Mouse (Mus musculus): ENCODE data around the gene Map7d2. TPM values are rescaled to one million over a fixed set of nuclear protein-coding genes. Genes with fewer than 3 reads are reported as not detected.
"Not testable (repeated sequence)": the region's sequence is repeated elsewhere in the genome, so short reads cannot be mapped to it uniquely, and the experiment has no call there.

Gene Map7d2
- polyA plus RNA-seq, 1 experiment from 2014 or later: not detected

DNA sequence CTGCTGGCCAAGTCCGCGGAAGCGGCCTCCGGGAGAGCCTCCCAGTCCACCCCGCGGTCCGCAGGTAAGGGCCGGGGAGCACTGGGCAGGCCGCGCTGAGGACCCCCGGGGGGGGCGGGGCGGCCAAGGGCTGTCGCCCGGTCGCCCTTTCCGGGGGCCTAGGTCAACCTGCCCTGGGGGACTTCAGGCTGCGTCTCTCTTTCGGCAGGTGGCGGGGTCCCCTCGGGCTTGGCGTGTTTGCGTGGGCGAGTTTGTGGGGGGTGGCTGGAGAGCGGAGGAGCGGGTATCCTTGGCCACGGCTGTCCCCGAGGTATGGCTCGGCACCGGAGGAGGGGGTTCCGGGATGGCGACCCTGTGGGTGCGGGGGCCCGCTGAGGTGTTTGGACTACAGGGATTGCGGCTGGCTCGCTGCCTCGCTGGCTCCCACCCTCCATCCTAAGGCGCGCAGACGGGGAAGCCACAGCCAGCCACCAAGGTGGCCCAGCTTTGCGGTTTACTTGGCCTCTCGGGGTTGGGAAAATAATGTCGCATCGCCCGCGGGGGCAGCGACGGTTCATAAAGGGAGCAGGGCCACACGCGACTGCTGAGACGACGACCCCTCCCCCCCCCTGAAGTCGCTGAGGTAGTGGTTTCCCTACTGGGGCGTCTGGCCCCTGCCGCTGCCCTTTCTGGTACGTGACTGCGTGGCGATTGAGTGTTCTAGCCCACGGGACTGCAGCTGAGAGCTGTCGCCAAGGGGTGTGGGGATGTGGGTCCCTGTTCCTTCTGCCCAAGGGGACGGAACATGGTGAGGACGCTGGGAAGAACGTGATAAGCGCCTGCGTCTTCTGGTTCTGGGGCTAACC is 679 bp downstream of the Map7d2 start:
- no peaks in the 10 kb centered on the region for H3K36me3 ChIP-seq (ENCODE audit: control insufficient read depth, insufficient read depth)
- H3K9me3 ChIP-seq (replicated peaks; ENCODE audit: control insufficient read depth, low read length): no peaks in the 10 kb centered on the region
- peak overlapping the region; percentile 71 for H3K4me2 ChIP-seq (ENCODE audit: low read depth, low read length)
- H3K27me3 ChIP-seq (ENCODE audit: control insufficient read depth, insufficient read depth, low read depth, low read length): peaks cover 42% of the 10 kb centered on the region
- WGBS (ENCODE audit: insufficient replicate concordance): 15% methylated on average over 55 of the region's 65 CpGs
- H3K9ac ChIP-seq (ENCODE audit: low read depth, low read length): no peak overlapping the region
- no peak overlapping the region for H3K27ac ChIP-seq (ENCODE audit: low read length)
- no peaks in the 10 kb centered on the region for H3K4me1 ChIP-seq (ENCODE audit: control insufficient read depth, low read depth, low read length)
- peak overlapping the region; percentile 49 for H3K4me3 ChIP-seq (ENCODE audit: low read depth, low read length)
- no peak for ATAC-seq (ENCODE audit: low read depth)

DNA sequence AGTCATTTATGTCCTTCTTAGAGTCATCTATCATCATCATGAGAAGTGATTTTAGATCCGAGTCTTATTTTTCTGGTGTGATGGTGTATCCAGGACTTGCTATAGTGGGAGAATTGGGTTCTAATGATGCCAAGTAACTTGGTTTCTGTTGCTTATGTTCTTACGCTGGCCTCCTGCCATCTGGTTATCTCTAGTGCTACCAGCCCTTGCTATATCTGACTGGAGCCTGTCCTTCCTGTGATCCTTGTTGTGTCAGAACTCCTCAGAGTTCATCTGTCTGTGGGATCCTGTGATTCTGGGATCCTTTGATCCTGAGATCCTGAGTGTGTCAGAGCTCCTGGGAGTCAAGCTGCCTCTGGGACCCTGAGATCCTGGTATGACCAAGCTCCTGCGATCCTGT is 16.1 kb downstream of the Map7d2 start:
- not testable (repeated sequence) for H3K4me1 ChIP-seq (ENCODE audit: control insufficient read depth, low read depth, low read length); H3K36me3 ChIP-seq (ENCODE audit: control insufficient read depth, insufficient read depth); H3K27me3 ChIP-seq (ENCODE audit: control insufficient read depth, insufficient read depth, low read depth, low read length); H3K9me3 ChIP-seq (replicated peaks; ENCODE audit: control insufficient read depth, low read length); ATAC-seq (ENCODE audit: low read depth); H3K4me3 ChIP-seq (ENCODE audit: low read depth, low read length); H3K4me2 ChIP-seq (ENCODE audit: low read depth, low read length); H3K9ac ChIP-seq (ENCODE audit: low read depth, low read length); H3K27ac ChIP-seq (ENCODE audit: low read length)
- 47% methylated on average over 3 of the region's 3 CpGs for WGBS (ENCODE audit: insufficient replicate concordance)

DNA sequence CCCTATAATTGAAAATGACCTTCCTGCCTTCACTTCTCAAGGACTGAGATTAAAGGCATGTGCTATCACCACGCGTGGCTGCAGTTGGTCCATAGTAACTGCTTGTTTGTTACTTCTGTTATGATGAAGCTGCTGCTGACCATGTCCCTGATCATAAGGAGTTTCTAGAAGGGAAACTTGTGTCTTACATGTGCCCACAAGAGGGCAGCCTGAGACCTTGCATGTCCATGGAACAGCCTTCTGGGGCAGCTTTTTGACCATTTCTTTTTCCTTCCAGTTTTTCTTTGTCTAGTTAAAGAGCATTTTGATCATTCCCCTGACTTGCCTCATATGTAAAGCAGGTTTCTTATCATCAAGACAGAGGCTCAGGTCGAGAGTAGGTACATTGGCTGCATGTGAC is 27.8 kb downstream of the Map7d2 start:
- Histone ChIP-seq H3K4me1 (ENCODE audit: control insufficient read depth, low read depth, low read length) (no peaks in the 10 kb centered on the region), H3K27ac (ENCODE audit: low read length) (no peak overlapping the region), H3K27me3 (ENCODE audit: control insufficient read depth, insufficient read depth, low read depth, low read length) (no peaks in the 10 kb centered on the region), H3K4me2 (ENCODE audit: low read depth, low read length) (no peak overlapping the region), H3K9me3 (replicated peaks; ENCODE audit: control insufficient read depth, low read length) (no peaks in the 10 kb centered on the region; the same call in 1 of the 2 replicates), H3K36me3 (ENCODE audit: control insufficient read depth, insufficient read depth) (no peaks in the 10 kb centered on the region), H3K4me3 (ENCODE audit: low read depth, low read length) (no peak overlapping the region), H3K9ac (ENCODE audit: low read depth, low read length) (no peak overlapping the region)
- ATAC-seq (ENCODE audit: low read depth): no peak
- 14% methylated on average over 3 of the region's 3 CpGs for WGBS (ENCODE audit: insufficient replicate concordance)

DNA sequence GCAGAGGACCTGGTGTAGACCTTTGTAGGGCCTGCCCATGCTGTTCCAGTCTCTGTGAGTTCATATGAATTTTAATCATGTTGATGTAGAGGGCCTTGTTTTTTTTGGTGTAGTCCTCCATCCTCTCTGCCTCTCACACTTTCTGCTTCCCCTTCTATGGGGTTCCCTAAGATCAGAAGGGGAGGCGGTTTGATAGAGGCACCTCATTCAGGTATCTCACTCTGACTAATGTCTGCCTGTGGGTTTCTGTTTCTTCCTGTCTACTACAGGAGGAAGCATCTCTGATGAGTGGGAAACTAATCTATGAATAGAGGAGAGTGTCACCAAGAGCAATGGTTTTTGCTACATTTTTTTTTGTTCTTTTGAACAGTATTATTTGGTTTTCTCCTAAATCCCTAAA is 32.8 kb downstream of the Map7d2 start:
- no peak overlapping the region for H3K27ac ChIP-seq (ENCODE audit: low read length)
- no peaks in the 10 kb centered on the region for H3K36me3 ChIP-seq (ENCODE audit: control insufficient read depth, insufficient read depth)
- H3K4me2 ChIP-seq (ENCODE audit: low read depth, low read length): no peak overlapping the region
- H3K27me3 ChIP-seq (ENCODE audit: control insufficient read depth, insufficient read depth, low read depth, low read length): no peaks in the 10 kb centered on the region
- H3K4me1 ChIP-seq (ENCODE audit: control insufficient read depth, low read depth, low read length): no peaks in the 10 kb centered on the region
- no peak overlapping the region for H3K9ac ChIP-seq (ENCODE audit: low read depth, low read length)
- no peak overlapping the region for H3K4me3 ChIP-seq (ENCODE audit: low read depth, low read length)
- 63% methylated on average over 1 of the region's 1 CpGs for WGBS (ENCODE audit: insufficient replicate concordance)
- H3K9me3 ChIP-seq (replicated peaks; ENCODE audit: control insufficient read depth, low read length): no peaks in the 10 kb centered on the region; the same call in 1 of the 2 replicates
- ATAC-seq (ENCODE audit: low read depth): no peak

DNA sequence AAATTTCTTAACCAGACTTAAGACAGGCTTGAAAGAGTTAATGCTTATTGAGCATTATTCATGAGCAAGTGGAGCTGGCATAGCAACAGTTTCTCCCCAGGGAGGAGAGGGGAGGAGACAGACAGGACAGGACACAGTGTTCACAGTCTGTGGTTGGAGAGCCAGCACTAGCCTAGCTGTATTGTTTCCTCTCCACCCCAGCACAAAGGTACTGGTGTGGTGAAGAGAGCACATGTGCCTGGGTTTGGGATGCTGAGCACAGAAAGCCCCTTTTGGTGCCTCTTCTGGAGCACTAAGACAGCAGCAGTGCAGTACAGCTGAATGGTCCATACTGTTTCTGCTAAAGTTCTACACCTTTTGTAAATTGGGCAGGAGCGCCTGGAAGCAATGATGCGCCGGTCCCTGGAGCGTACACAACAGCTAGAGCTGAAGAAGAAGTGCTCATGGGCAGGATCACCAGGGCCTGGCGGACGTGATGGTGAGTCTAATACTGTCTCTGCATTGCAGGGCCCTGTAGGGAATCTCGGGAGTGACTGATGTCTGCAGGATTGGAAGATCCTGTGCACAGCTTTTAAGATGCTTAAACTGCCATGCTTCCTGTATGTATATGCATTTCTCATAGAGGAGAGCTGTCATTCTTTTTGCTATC is 44.8 kb downstream of the Map7d2 start:
- Histone ChIP-seq H3K36me3 (ENCODE audit: control insufficient read depth, insufficient read depth) (no peaks in the 10 kb centered on the region), H3K4me1 (ENCODE audit: control insufficient read depth, low read depth, low read length) (no peaks in the 10 kb centered on the region), H3K4me3 (ENCODE audit: low read depth, low read length) (no peak overlapping the region), H3K27me3 (ENCODE audit: control insufficient read depth, insufficient read depth, low read depth, low read length) (no peaks in the 10 kb centered on the region), H3K9me3 (replicated peaks; ENCODE audit: control insufficient read depth, low read length) (no peaks in the 10 kb centered on the region), H3K4me2 (ENCODE audit: low read depth, low read length) (no peak overlapping the region), H3K27ac (ENCODE audit: low read length) (no peak overlapping the region), H3K9ac (ENCODE audit: low read depth, low read length) (no peak overlapping the region)
- no peak for ATAC-seq (ENCODE audit: low read depth)
- WGBS (ENCODE audit: insufficient replicate concordance): 57% methylated on average over 7 of the region's 7 CpGs

DNA sequence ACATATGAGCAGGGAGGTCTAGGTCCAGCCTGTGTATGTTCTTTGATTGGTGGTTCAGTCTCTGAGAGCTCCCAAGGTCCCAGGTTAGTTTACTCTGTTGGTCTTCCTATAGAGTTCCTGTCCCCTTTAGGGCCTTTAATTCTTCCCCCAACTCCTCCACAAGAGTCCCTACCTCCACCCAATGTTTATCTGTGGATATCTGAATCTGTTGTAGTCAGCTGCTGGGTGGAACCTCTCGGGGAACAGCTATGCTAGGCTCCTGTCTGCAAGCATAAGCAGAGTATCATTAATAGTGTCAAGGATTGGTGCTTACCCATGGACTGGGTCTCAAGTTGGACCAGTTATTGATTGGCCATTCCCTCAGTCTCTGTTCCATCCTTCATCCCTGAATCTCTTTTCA is 60.4 kb downstream of the Map7d2 start:
- Histone ChIP-seq H3K36me3 (ENCODE audit: control insufficient read depth, insufficient read depth) (no peaks in the 10 kb centered on the region), H3K4me2 (ENCODE audit: low read depth, low read length) (no peak overlapping the region)
- WGBS (ENCODE audit: insufficient replicate concordance): 32% methylated on average over 1 of the region's 1 CpGs

DNA sequence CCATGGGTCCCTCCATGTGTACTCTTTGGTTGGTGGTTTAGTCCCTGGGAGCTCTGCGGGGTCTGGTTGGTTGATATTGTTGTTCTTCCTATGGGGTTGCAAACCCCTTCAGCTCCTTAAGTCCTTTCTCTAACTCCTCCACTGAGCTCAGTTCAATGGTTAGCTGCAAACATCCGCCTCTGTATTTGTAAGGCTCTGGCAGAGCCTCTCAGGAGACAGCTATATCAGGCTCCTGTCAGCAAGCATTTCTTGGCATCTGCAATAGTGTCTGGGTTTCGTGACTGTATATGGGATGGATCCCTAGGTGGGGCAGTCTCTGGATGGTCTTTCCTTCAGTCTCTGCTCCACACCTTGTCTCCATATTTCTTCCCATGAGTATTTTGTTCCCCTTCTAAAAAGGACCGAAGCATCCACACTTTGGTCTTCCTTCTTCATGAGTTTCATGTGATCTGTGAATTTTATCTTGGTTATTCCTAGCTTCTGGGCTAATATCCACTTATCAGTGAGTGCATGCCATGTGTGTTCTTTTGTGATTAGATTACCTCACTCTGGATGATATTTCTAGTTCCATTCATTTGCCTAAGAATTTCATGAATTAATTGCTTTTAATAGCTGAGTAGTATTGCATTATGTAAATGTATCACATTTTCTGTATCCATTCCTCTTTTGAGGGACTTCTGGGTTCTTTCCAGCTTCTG is 64.0 kb downstream of the Map7d2 start:
- not testable (repeated sequence) for H3K36me3 ChIP-seq (ENCODE audit: control insufficient read depth, insufficient read depth); H3K4me1 ChIP-seq (ENCODE audit: control insufficient read depth, low read depth, low read length); H3K9me3 ChIP-seq (replicated peaks; ENCODE audit: control insufficient read depth, low read length); H3K9ac ChIP-seq (ENCODE audit: low read depth, low read length); H3K27me3 ChIP-seq (ENCODE audit: control insufficient read depth, insufficient read depth, low read depth, low read length); H3K4me3 ChIP-seq (ENCODE audit: low read depth, low read length)
- 52% methylated on average over 4 of the region's 4 CpGs for WGBS (ENCODE audit: insufficient replicate concordance)
- peak overlapping the region; percentile 21; the same call in 1 of the 2 replicates for H3K4me2 ChIP-seq (ENCODE audit: low read depth, low read length)
- peak overlapping the region; percentile 44 for H3K27ac ChIP-seq (ENCODE audit: low read length)
- peak; percentile 72 for ATAC-seq (ENCODE audit: low read depth)

More for the DNA sequence above, 60.4 kb downstream of the Map7d2 start:
- no peaks in the 10 kb centered on the region for H3K4me1 ChIP-seq (ENCODE audit: control insufficient read depth, low read depth, low read length)
- ATAC-seq (ENCODE audit: low read depth): peak; percentile 39; the same call in 1 of the 2 replicates
- no peak overlapping the region for H3K4me3 ChIP-seq (ENCODE audit: low read depth, low read length)
- H3K27me3 ChIP-seq (ENCODE audit: control insufficient read depth, insufficient read depth, low read depth, low read length): no peaks in the 10 kb centered on the region; the same call in 1 of the 2 replicates
- H3K9me3 ChIP-seq (replicated peaks; ENCODE audit: control insufficient read depth, low read length): no peaks in the 10 kb centered on the region
- H3K9ac ChIP-seq (ENCODE audit: low read depth, low read length): no peak overlapping the region
- no peak overlapping the region for H3K27ac ChIP-seq (ENCODE audit: low read length)

DNA sequence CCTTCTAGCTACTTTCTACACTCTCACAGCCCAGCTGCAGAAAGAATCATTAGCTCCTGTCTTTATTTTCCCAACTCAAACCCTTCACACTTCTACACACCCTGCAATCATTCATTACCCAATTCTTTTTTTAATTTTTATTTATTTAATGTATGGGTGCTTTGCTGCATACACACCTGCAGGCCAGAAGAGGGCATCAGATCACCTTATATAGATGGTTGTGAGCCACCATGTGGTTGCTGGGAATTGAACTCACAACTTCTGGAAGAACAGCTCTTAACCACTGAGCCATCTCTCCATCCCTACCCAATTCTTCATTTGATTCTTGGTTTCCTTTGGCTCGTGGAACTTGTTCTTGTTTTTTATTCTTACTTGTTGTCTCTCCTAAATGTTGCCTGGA is 69.9 kb downstream of the Map7d2 start:
- no peak overlapping the region for H3K27ac ChIP-seq (ENCODE audit: low read length)
- 42% methylated on average over 1 of the region's 1 CpGs for WGBS (ENCODE audit: insufficient replicate concordance)
- no peaks in the 10 kb centered on the region for H3K27me3 ChIP-seq (ENCODE audit: control insufficient read depth, insufficient read depth, low read depth, low read length)
- no peaks in the 10 kb centered on the region for H3K9me3 ChIP-seq (replicated peaks; ENCODE audit: control insufficient read depth, low read length)
- H3K4me2 ChIP-seq (ENCODE audit: low read depth, low read length): no peak overlapping the region
- no peak overlapping the region for H3K4me3 ChIP-seq (ENCODE audit: low read depth, low read length)
- no peaks in the 10 kb centered on the region for H3K4me1 ChIP-seq (ENCODE audit: control insufficient read depth, low read depth, low read length)
- H3K36me3 ChIP-seq (ENCODE audit: control insufficient read depth, insufficient read depth): no peaks in the 10 kb centered on the region
- H3K9ac ChIP-seq (ENCODE audit: low read depth, low read length): no peak overlapping the region
- ATAC-seq (ENCODE audit: low read depth): no peak

DNA sequence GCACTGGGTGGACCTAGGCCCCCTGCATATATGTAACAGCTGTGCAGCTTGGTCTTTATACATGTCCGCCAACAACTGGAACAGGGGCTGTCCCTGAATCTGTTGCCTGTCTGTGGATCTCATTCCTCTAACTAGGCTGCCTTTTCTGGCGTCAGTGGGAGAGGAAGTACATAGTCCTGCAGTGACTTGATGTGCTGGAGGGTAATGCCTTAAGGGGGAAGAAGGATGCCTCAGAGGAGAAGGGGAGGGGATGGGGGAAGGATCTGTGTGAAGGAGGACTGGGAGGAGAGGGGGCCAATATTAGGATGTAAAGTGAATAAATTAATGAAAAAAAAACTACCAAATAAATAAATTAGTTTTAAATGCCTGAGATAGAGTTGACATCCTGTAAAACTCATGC is 88.8 kb downstream of the Map7d2 start:
- no peak overlapping the region for H3K9ac ChIP-seq (ENCODE audit: low read depth, low read length)
- H3K9me3 ChIP-seq (replicated peaks; ENCODE audit: control insufficient read depth, low read length): no peaks in the 10 kb centered on the region
- 45% methylated on average over 2 of the region's 2 CpGs for WGBS (ENCODE audit: insufficient replicate concordance)
- no peak overlapping the region for H3K4me2 ChIP-seq (ENCODE audit: low read depth, low read length)
- no peak overlapping the region for H3K27ac ChIP-seq (ENCODE audit: low read length)
- no peaks in the 10 kb centered on the region for H3K36me3 ChIP-seq (ENCODE audit: control insufficient read depth, insufficient read depth)
- no peak for ATAC-seq (ENCODE audit: low read depth)
- no peaks in the 10 kb centered on the region for H3K4me1 ChIP-seq (ENCODE audit: control insufficient read depth, low read depth, low read length)
- H3K27me3 ChIP-seq (ENCODE audit: control insufficient read depth, insufficient read depth, low read depth, low read length): no peaks in the 10 kb centered on the region
- no peak overlapping the region for H3K4me3 ChIP-seq (ENCODE audit: low read depth, low read length)

All from liver, embryonic 16.5 days (tissue).